Mouse (Mus musculus) bone marrow, adult 2 months (tissue): Measurements from ENCODE around the gene Pdcd7.

Experiments
- CTCF ChIP-seq: fragments of 200-500 bp; IDR thresholded peaks from 2 replicates; pipeline ENCODE4 v1.5.1; 2011; ENCODE audit warnings: low read length, control low read depth; ENCODE audit not compliant: control insufficient read depth, insufficient read depth
- POLR2A ChIP-seq: fragments of 200-500 bp; IDR thresholded peaks from 2 replicates; pipeline ENCODE4 v1.6.1; 2011; ENCODE audit warnings: low read depth, mild to moderate bottlenecking, control low read depth, low read length, borderline replicate concordance; ENCODE audit not compliant: control insufficient read depth

GRCm38 (mm10) chr9:65347112-65347850 is 1.4 kb downstream of the Pdcd7 start:
- TF ChIP-seq POLR2A (no peak), CTCF (no peak)
